In genomic region chr12:14515588-14515987, GRCm38 (mm10) we compare ENCODE assay signal across 11 mouse cellular contexts.
"Had no signal": no experiment of that assay in that cellular context is flagged by ENCODE, and none has a peak within 500 bp of the region (broad histone marks: within the 10 kb centered on the region; RNA-seq: fewer than 3 reads in every experiment).

No protein-coding gene starts in this region.

- H3K27me3 ChIP-seq: intestine, embryonic 15.5 days; limb, embryonic 13.5 days; midbrain, embryonic 13.5 days had no signal

- ATAC-seq: intestine, embryonic 15.5 days; midbrain, embryonic 13.5 days had no signal

- H3K36me3 ChIP-seq: intestine, embryonic 15.5 days; limb, embryonic 13.5 days; midbrain, embryonic 13.5 days had no signal

- H3K9me3 ChIP-seq: intestine, embryonic 15.5 days; limb, embryonic 13.5 days; midbrain, embryonic 13.5 days had no signal

- H3K27ac ChIP-seq: intestine, embryonic 15.5 days; limb, embryonic 13.5 days; liver, embryonic 14.5 days; midbrain, embryonic 13.5 days; stomach, postnatal 0 days had no signal

- H3K4me1 ChIP-seq: intestine, embryonic 15.5 days; limb, embryonic 13.5 days; midbrain, embryonic 13.5 days had no signal

- H3K4me2 ChIP-seq: intestine, embryonic 15.5 days; limb, embryonic 13.5 days; midbrain, embryonic 13.5 days had no signal

- DNase-seq: kidney, adult 18-20 months; kidney, postnatal 10 days; kidney, postnatal 4 days; lung, adult 18-20 months; thymus, adult 18-20 months; thymus, postnatal 14 days had no signal

- H3K4me3 ChIP-seq: intestine, embryonic 15.5 days; limb, embryonic 13.5 days; midbrain, embryonic 13.5 days had no signal

- H3K9ac ChIP-seq: intestine, embryonic 15.5 days; limb, embryonic 13.5 days; liver, embryonic 14.5 days; midbrain, embryonic 13.5 days had no signal
